Mouse (Mus musculus): ENCODE results near the gene Gjb3.

- TF ChIP-seq CTCF (IDR thresholded peaks at IDR 0.05; ENCODE audit: borderline replicate concordance, insufficient read depth, low read depth, low read length) (no peak), POLR2A (IDR thresholded peaks at IDR 0.05; ENCODE audit: borderline replicate concordance, insufficient read depth, low read length) (no peak)
Observed at GRCm38 (mm10) chr4:127328378-127328777, 2.3 kb downstream of the Gjb3 start.

Measured in cerebellum, adult 2 months (tissue).